Comparison of ENCODE assay signal across 8 mouse cellular contexts in the genomic region with DNA sequence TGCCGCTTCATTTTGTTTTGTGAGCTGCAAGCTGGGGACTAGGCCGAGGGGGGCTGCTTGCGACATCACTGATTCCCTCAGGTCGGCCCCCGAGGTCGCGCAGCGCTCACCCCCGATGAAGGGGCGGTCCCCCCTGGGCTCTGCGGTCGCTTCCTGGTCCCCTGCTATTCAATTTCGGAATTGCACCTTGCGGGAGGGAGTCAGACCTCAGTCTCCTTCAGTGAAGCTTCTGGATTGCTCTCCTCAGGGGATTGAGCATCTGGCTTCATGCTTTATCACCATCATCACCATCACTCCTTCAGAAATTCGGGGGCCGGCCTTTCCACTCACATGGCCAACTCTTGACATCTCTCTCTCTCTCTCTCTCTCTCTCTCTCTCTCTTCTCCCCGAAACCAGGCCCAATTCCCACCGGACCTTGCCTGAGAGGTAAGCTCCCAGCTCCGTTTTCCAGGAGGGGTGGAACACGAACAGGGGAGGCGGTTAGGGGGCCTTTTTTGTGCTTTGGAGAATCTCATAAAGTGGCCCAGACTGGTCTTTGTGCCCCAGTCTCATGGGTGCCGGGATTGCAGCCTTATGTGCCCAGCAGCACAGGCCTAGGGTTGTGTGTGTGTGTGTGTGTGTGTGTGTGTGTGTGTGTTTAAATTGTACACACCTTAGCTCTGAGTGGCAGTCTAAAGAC. TPM values are rescaled to one million over a fixed set of nuclear protein-coding genes. Genes with fewer than 3 reads are reported as not detected.
DNase-seq lines count a peak whose midpoint lies in the region; ATAC-seq and TF ChIP-seq lines count a peak whose summit lies in the region.

No protein-coding gene starts in this region.

- no peak for TF ChIP-seq EP300 in heart, postnatal 0 days (IDR thresholded peaks at IDR 0.05; ENCODE audit: low read depth)

- H3K4me2 ChIP-seq in kidney, embryonic 14.5 days (replicated peaks; ENCODE audit: low read depth, low read length): peak overlapping the region; percentile 90
- H3K4me2 ChIP-seq in heart, postnatal 0 days (ENCODE audit: low read depth, low read length): peak overlapping the region; percentile 84

- peaks cover 51% of the 10 kb centered on the region for H3K36me3 ChIP-seq in kidney, embryonic 14.5 days (ENCODE audit: control insufficient read depth, insufficient read depth, low read length)
- peaks cover 56% of the 10 kb centered on the region for H3K36me3 ChIP-seq in heart, postnatal 0 days (replicated peaks; ENCODE audit: control insufficient read depth, insufficient read depth, low read length)

- H3K4me1 ChIP-seq in kidney, embryonic 14.5 days (ENCODE audit: control insufficient read depth, insufficient read depth, low read length): peaks cover 10% of the 10 kb centered on the region; the same call in 1 of the 2 replicates
- peaks cover 12% of the 10 kb centered on the region for H3K4me1 ChIP-seq in heart, postnatal 0 days (ENCODE audit: control insufficient read depth, insufficient read depth)

- peak overlapping the region; percentile 65; the same call in 1 of the 2 replicates for H3K27ac ChIP-seq in kidney, embryonic 14.5 days (ENCODE audit: low read depth, low read length)
- peak overlapping the region; percentile 79 for H3K27ac ChIP-seq in heart, postnatal 0 days (ENCODE audit: low read depth)

- no peaks in the 10 kb centered on the region for H3K27me3 ChIP-seq in kidney, embryonic 14.5 days (ENCODE audit: control insufficient read depth, insufficient read depth, low read length)
- no peaks in the 10 kb centered on the region for H3K27me3 ChIP-seq in heart, postnatal 0 days (ENCODE audit: control insufficient read depth, insufficient read depth, low read length)

- DNase-seq in kidney, postnatal 10 days: no peak
- DNase-seq in MN1 (ENCODE audit: low spot score): peak; percentile 59
- DNase-seq in heart, postnatal 0 days (ENCODE audit: low spot score): no peak
- DNase-seq in right cerebral cortex, adult 2 months (ENCODE audit: low spot score in 2 of 2): no peak
- DNase-seq in yolk sac, embryonic 10.5 days (ENCODE audit: low spot score): no peak
- DNase-seq in adrenal gland, postnatal 10 days: no peak

- no peaks in the 10 kb centered on the region for H3K9me3 ChIP-seq in kidney, embryonic 14.5 days (ENCODE audit: control insufficient read depth, low read length)
- no peaks in the 10 kb centered on the region for H3K9me3 ChIP-seq in heart, postnatal 0 days (replicated peaks; ENCODE audit: control insufficient read depth, low read length)

- no peak for TF ChIP-seq CTCF in heart, postnatal 0 days (IDR thresholded peaks at IDR 0.05; ENCODE audit: low read depth)

- peak overlapping the region; percentile 86 for H3K9ac ChIP-seq in kidney, embryonic 14.5 days (ENCODE audit: low read depth, low read length)
- H3K9ac ChIP-seq in heart, postnatal 0 days (replicated peaks; ENCODE audit: low read depth, low read length): peak overlapping the region; percentile 77

- ATAC-seq in kidney, embryonic 14.5 days (ENCODE audit: low FRiP score, low TSS enrichment): no peak
- ATAC-seq in heart, postnatal 0 days (ENCODE audit: insufficient read depth, low read depth): no peak
- peak; percentile 15 for ATAC-seq in megakaryocyte progenitor cell, adult 5-6 weeks (replicated peaks; ENCODE audit: poor library complexity)

- 8% methylated on average over 22 of the region's 22 CpGs for WGBS in kidney, embryonic 14.5 days
- 3% methylated on average over 22 of the region's 22 CpGs for WGBS in heart, postnatal 0 days

- peak overlapping the region; percentile 92 for H3K4me3 ChIP-seq in kidney, embryonic 14.5 days (ENCODE audit: low read length)
- H3K4me3 ChIP-seq in heart, postnatal 0 days (ENCODE audit: low read depth, low read length): peak overlapping the region; percentile 80

RNA-seq across cellular contexts. Expression of gene Paf1, which starts 0.7 kb away (rescaled TPM):
- polyA plus RNA-seq in kidney, embryonic 14.5 days (2014; fragmentation: Nextera tagmentation; extraction: Ambion mirVana): 68.4 and 82.1 TPM in 2 replicates
- total RNA-seq in heart, postnatal 0 days (2014; rRNA removed; ENCODE audit: low replicate concordance): 29.8 and 66.1 TPM in 2 replicates
- polyA plus RNA-seq in heart, postnatal 0 days (2015; fragmentation: Nextera tagmentation; extraction: Ambion mirVana): 54.2 and 56.5 TPM in 2 replicates
- total RNA-seq in megakaryocyte progenitor cell, adult 5-6 weeks (2015): 63.9 and 89.2 TPM in 2 replicates
- total RNA-seq in megakaryocyte progenitor cell, adult 5-6 weeks (2017): 146 and 184 TPM in 2 replicates
- 10 to 100 TPM; 56.5 to 59.2 TPM for total RNA-seq in adrenal gland, postnatal 10 days (2021)

RNA-seq across cellular contexts. Expression of gene Med29, which starts 0.9 kb away (rescaled TPM):
- polyA plus RNA-seq in kidney, embryonic 14.5 days (2014; fragmentation: Nextera tagmentation; extraction: Ambion mirVana): 54.5 and 68.8 TPM in 2 replicates
- 42.1 and 51.4 TPM in 2 replicates for total RNA-seq in heart, postnatal 0 days (2014; rRNA removed; ENCODE audit: low replicate concordance)
- 44.1 and 45.8 TPM in 2 replicates for polyA plus RNA-seq in heart, postnatal 0 days (2015; fragmentation: Nextera tagmentation; extraction: Ambion mirVana)
- 30.6 and 36.8 TPM in 2 replicates for total RNA-seq in megakaryocyte progenitor cell, adult 5-6 weeks (2015)
- 18.0 and 21.1 TPM in 2 replicates for total RNA-seq in megakaryocyte progenitor cell, adult 5-6 weeks (2017)
- 10 to 100 TPM; 19.8 to 25.9 TPM for total RNA-seq in adrenal gland, postnatal 10 days (2021)

RNA-seq across cellular contexts. Expression of gene Zfp36, which starts 13.4 kb away (rescaled TPM):
- 8.3 and 10.7 TPM in 2 replicates for polyA plus RNA-seq in kidney, embryonic 14.5 days (2014; fragmentation: Nextera tagmentation; extraction: Ambion mirVana)
- 10.8 and 19.2 TPM in 2 replicates for total RNA-seq in heart, postnatal 0 days (2014; rRNA removed; ENCODE audit: low replicate concordance)
- 12.5 and 13.6 TPM in 2 replicates for polyA plus RNA-seq in heart, postnatal 0 days (2015; fragmentation: Nextera tagmentation; extraction: Ambion mirVana)
- total RNA-seq in megakaryocyte progenitor cell, adult 5-6 weeks (2015): 87.3 and 149 TPM in 2 replicates
- total RNA-seq in megakaryocyte progenitor cell, adult 5-6 weeks (2017): 26.0 and 46.4 TPM in 2 replicates
- 10 to 100 TPM; 11.4 to 27.2 TPM for total RNA-seq in adrenal gland, postnatal 10 days (2021)

RNA-seq across cellular contexts. Expression of gene Plekhg2, which starts 21.0 kb away (rescaled TPM):
- polyA plus RNA-seq in kidney, embryonic 14.5 days (2014; fragmentation: Nextera tagmentation; extraction: Ambion mirVana): 52.4 and 70.8 TPM in 2 replicates
- total RNA-seq in heart, postnatal 0 days (2014; rRNA removed; ENCODE audit: low replicate concordance): 23.5 and 41.7 TPM in 2 replicates
- 11.8 and 13.7 TPM in 2 replicates for polyA plus RNA-seq in heart, postnatal 0 days (2015; fragmentation: Nextera tagmentation; extraction: Ambion mirVana)
- 2.9 and 4.3 TPM in 2 replicates for total RNA-seq in megakaryocyte progenitor cell, adult 5-6 weeks (2015)
- total RNA-seq in megakaryocyte progenitor cell, adult 5-6 weeks (2017): 2.0 and 2.1 TPM in 2 replicates
- total RNA-seq in adrenal gland, postnatal 10 days (2021): 10 to 100 TPM; 27.9 to 37.0 TPM

RNA-seq across cellular contexts. Expression of gene Rps16, which starts 43.0 kb away (rescaled TPM):
- 1,287 and 1,567 TPM in 2 replicates for polyA plus RNA-seq in kidney, embryonic 14.5 days (2014; fragmentation: Nextera tagmentation; extraction: Ambion mirVana)
- 145 and 161 TPM in 2 replicates for total RNA-seq in heart, postnatal 0 days (2014; rRNA removed; ENCODE audit: low replicate concordance)
- 481 and 513 TPM in 2 replicates for polyA plus RNA-seq in heart, postnatal 0 days (2015; fragmentation: Nextera tagmentation; extraction: Ambion mirVana)
- total RNA-seq in megakaryocyte progenitor cell, adult 5-6 weeks (2015): 3,279 and 3,562 TPM in 2 replicates
- total RNA-seq in megakaryocyte progenitor cell, adult 5-6 weeks (2017): 756 and 903 TPM in 2 replicates
- 1,000 to 10,000 TPM; 1,220 to 1,241 TPM for total RNA-seq in adrenal gland, postnatal 10 days (2021)
